Mouse (Mus musculus): ENCODE results near the gene Ttc32.

GRCm38 (mm10) chr12:9059965-9060364 is 30.2 kb downstream of the Ttc32 start:
- TF ChIP-seq CTCF (IDR thresholded peaks at IDR 0.05; ENCODE audit: low read depth, low read length) = no peak
- TF ChIP-seq GATA1 (IDR thresholded peaks at IDR 0.05; ENCODE audit: borderline replicate concordance, low read length) = no peak
- TF ChIP-seq POLR2AphosphoS5 (IDR thresholded peaks at IDR 0.05; ENCODE audit: insufficient replicate concordance, low read depth, low read length) = no peak
- no peak for TF ChIP-seq TAL1 (conservative IDR thresholded peaks at IDR 0.05; ENCODE audit: low read depth, low read length)
- no peak for TF ChIP-seq GATA2 (IDR thresholded peaks at IDR 0.05; ENCODE audit: borderline replicate concordance, low read depth, low read length)

Data from G1E (cell line).